Mouse (Mus musculus) forebrain, embryonic 12.5 days (tissue): ENCODE results near the gene Macrod2. TPM values are rescaled to one million over a fixed set of nuclear protein-coding genes. Genes with fewer than 3 reads are reported as not detected.

Experiments
- ATAC-seq: fragments of 200-750 bp; cut with Nextera tagmentation; 2 replicates; pipeline ENCODE4 v1.8.0; 2017; ENCODE audit warnings: moderate TSS enrichment; ENCODE audit not compliant: low FRiP score
- H3K27ac ChIP-seq: fragments of 300-500 bp; sonication (generic); 2 replicates; pipeline ENCODE4 v1.5.1; 2016; ENCODE audit warnings: mild to moderate bottlenecking
- H3K27me3 ChIP-seq: fragments of 300-500 bp; sonication (generic); 2 replicates; pipeline ENCODE4 v1.6.1; 2016; ENCODE audit warnings: mild to moderate bottlenecking
- H3K36me3 ChIP-seq: fragments of 300-500 bp; sonication (generic); replicated peaks from 2 replicates; pipeline ENCODE4 v1.6.1; 2016; ENCODE audit warnings: mild to moderate bottlenecking
- H3K4me1 ChIP-seq: fragments of 300-500 bp; sonication (generic); 2 replicates; pipeline ENCODE4 v1.6.1; 2016
- H3K4me2 ChIP-seq: fragments of 300-500 bp; sonication (generic); 2 replicates; pipeline ENCODE4 v1.6.1; 2016; ENCODE audit warnings: mild to moderate bottlenecking, moderate library complexity
- H3K4me3 ChIP-seq: fragments of 300-500 bp; sonication (generic); replicated peaks from 2 replicates; pipeline ENCODE4 v1.5.1; 2016; ENCODE audit warnings: mild to moderate bottlenecking
- H3K9ac ChIP-seq: fragments of 300-500 bp; sonication (generic); 2 replicates; pipeline ENCODE4 v1.6.1; 2016; ENCODE audit warnings: mild to moderate bottlenecking
- H3K9me3 ChIP-seq: fragments of 300-500 bp; sonication (generic); 2 replicates; pipeline ENCODE4 v1.6.1; 2016
- WGBS: fragments of 180-500 bp; shearing (Covaris S2); methylation state at CpG from one replicate; pipeline ENCODE4 v1.1.7; 2016; 5-methylcytosine and 5-hydroxymethylcytosine counted together
- polyA plus RNA-seq: library from polyadenylated mRNA; unstranded; fragments of >200 nt; fragmentation: Nextera tagmentation; extraction: Ambion mirVana; gene quantifications from 2 replicates; pipeline ENCODE4 v1.2.1, GENCODE M21; 2016

Macrod2 gene
- polyA plus RNA-seq = 48.8 and 52.0 TPM in 2 replicates

DNA sequence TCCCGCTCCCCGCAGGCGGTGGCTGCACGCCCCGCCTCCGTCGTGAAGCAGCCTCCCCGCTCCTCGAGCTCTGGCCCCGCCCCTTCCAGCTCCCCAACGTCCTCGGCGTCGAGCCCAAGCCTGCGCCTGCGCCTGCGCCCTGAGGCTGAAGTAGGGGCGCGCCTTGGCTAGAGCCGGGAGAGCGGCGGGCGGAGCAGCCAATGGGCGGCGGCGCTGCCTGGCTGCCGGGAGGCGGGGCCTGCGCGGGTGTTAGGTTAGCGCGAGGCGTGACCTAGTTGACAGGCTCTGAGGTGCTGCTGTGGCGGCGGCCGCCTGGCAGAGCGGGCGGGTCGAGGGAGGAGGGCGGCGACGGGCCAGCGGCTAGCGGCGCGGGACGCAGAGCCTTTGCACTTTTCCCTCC, at the start of gene Macrod2:
Gene Macrod2, plus strand, starts transcription at position 131 of the 400 bp plus-strand sequence.
- H3K9me3 ChIP-seq = no peaks in the 10 kb centered on the region
- peak within 1 kb of the TSS; percentile 68 for H3K9ac ChIP-seq
- H3K27me3 ChIP-seq = peaks cover 2% of the 10 kb centered on the region; the same call in 1 of the 2 replicates
- H3K36me3 ChIP-seq = no peaks in the 10 kb centered on the region
- ATAC-seq = peak; percentile 99
- peak within 1 kb of the TSS; percentile 75 for H3K4me2 ChIP-seq
- under 1% methylated on average over 45 of the region's 47 CpGs for WGBS
- H3K4me3 ChIP-seq = peak within 1 kb of the TSS; percentile 73
- peak within 1 kb of the TSS; percentile 68; the same call in 1 of the 2 replicates for H3K27ac ChIP-seq
- 0 out of 2 replicates have a peak, but pooled peaks cover 5% of the 10 kb centered on the region for H3K4me1 ChIP-seq

DNA sequence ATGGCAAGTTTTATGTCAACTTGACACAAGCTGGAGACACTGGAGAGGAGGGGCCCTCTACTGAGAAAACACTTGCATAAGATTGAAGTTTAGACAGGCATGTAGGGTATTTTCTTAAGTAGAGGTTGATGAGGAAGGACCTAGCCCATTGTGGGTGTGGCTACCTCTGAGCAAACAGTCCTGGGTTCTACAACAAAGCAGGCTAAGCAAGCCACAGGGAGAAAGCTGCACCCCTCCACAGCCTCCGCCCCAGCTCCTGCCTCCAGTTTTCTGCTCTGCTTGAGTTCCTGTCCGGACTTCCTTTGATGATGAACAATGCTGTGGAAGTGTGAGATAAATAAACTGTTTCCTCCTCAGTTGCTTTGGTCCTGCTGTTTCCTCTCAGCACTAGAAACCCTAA, 35.2 kb upstream of the Macrod2 start:
- Histone ChIP-seq H3K4me1 (no peaks in the 10 kb centered on the region), H3K36me3 (no peaks in the 10 kb centered on the region), H3K27ac (no peak overlapping the region), H3K4me2 (no peak overlapping the region), H3K9ac (no peak overlapping the region), H3K4me3 (no peak overlapping the region), H3K9me3 (no peaks in the 10 kb centered on the region), H3K27me3 (no peaks in the 10 kb centered on the region)
- no peak for ATAC-seq
- 64% methylated on average over 2 of the region's 2 CpGs for WGBS

GRCm38 (mm10) chr2:140364804-140365203, 30.3 kb upstream of the Macrod2 start:
- ATAC-seq = no peak
- H3K4me3 ChIP-seq = no peak overlapping the region
- WGBS = 82% methylated on average over 1 of the region's 1 CpGs

GRCm38 (mm10) chr2:140389525-140389924, 5.6 kb upstream of the Macrod2 start, which contains the start of gene Sel1l2:
Gene Sel1l2, minus strand, starts transcription at chr2:140389706.
- no peaks in the 10 kb centered on the region for H3K9me3 ChIP-seq
- H3K27ac ChIP-seq = no peak within 1 kb of the TSS
- H3K4me1 ChIP-seq = no peaks in the 10 kb centered on the region
- H3K9ac ChIP-seq = no peak within 1 kb of the TSS
- no peaks in the 10 kb centered on the region for H3K36me3 ChIP-seq
- no peak for ATAC-seq
- peaks cover 2% of the 10 kb centered on the region; the same call in 1 of the 2 replicates for H3K27me3 ChIP-seq
- 33% methylated on average over 4 of the region's 4 CpGs for WGBS
- no peak within 1 kb of the TSS for H3K4me3 ChIP-seq
- H3K4me2 ChIP-seq = no peak within 1 kb of the TSS

More at GRCm38 (mm10) chr2:140364804-140365203, 30.3 kb upstream of the Macrod2 start:
- H3K9ac ChIP-seq = no peak overlapping the region
- H3K4me1 ChIP-seq = no peaks in the 10 kb centered on the region
- H3K9me3 ChIP-seq = no peaks in the 10 kb centered on the region
- H3K4me2 ChIP-seq = no peak overlapping the region
- no peaks in the 10 kb centered on the region for H3K36me3 ChIP-seq
- no peak overlapping the region for H3K27ac ChIP-seq
- H3K27me3 ChIP-seq = no peaks in the 10 kb centered on the region

DNA sequence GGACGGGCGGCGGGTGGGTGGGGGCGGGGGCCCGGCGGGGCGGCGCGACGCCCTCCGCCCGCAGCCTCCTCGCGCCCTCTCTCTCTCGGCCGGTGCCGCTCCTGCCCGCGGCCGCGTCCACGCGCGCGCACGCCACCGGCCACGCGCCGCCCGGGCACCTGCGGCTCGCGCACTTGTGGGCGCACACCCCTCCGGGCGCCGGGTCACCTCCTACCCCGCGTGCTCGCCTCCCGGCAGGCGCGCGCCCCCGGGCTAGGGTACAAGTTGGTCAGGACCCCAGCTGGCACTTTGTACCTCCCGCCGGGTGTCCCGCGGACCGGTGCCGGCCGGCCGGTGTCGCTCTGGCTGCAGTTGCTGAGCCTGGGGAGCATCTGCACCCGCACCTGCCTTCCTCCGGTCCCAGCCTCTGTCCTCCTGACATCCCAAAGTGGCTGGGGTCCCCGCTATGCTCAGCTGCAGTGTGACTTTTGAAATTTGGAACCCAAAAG, 679 bp downstream of the Macrod2 start:
- no peaks in the 10 kb centered on the region for H3K36me3 ChIP-seq
- WGBS = 0% methylated on average over 40 of the region's 58 CpGs
- H3K9ac ChIP-seq = peak overlapping the region; percentile 68
- ATAC-seq = peak; percentile 71
- 0 out of 2 replicates have a peak, but pooled peaks cover 5% of the 10 kb centered on the region for H3K4me1 ChIP-seq
- H3K9me3 ChIP-seq = no peaks in the 10 kb centered on the region
- peak overlapping the region; percentile 75 for H3K4me2 ChIP-seq
- no peak overlapping the region for H3K27ac ChIP-seq
- peak overlapping the region; percentile 73 for H3K4me3 ChIP-seq
- peaks cover 2% of the 10 kb centered on the region; the same call in 1 of the 2 replicates for H3K27me3 ChIP-seq

DNA sequence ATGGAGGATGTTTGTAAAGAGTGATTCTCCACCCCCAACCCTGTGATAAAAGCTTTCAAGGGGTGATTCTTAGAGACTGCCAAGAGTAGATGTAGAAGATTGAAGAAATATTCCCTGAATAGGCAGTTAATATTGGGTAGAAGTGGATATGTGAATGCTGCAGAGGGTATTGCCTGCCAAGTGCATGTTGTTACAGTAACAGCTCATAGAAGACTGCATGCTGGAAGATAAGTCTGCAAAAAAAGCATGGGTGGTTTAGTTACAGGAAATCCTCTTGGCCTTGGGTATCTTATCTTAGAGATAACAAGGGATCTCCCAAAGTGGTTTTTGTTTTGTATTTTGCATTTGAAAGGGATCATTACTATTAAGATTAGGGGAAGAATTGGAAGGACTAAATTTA, 30.7 kb downstream of the Macrod2 start:
- H3K4me2 ChIP-seq = no peak overlapping the region
- ATAC-seq = no peak
- H3K36me3 ChIP-seq = no peaks in the 10 kb centered on the region
- no peaks in the 10 kb centered on the region for H3K9me3 ChIP-seq
- H3K27ac ChIP-seq = no peak overlapping the region
- no peak overlapping the region for H3K4me3 ChIP-seq
- H3K27me3 ChIP-seq = no peaks in the 10 kb centered on the region
- no peaks in the 10 kb centered on the region for H3K4me1 ChIP-seq
- H3K9ac ChIP-seq = no peak overlapping the region

- H3K4me2 ChIP-seq = no peak overlapping the region
- no peaks in the 10 kb centered on the region for H3K36me3 ChIP-seq
- whole genome bisulfite sequencing = 20% methylated on average over 4 of the region's 4 CpGs
- no peaks in the 10 kb centered on the region for H3K27me3 ChIP-seq
- H3K9ac ChIP-seq = no peak overlapping the region
- no peak overlapping the region for H3K4me3 ChIP-seq
- H3K9me3 ChIP-seq = no peaks in the 10 kb centered on the region
- ATAC-seq = peak; percentile 51; the same call in 1 of the 2 replicates
- H3K27ac ChIP-seq = no peak overlapping the region
- no peaks in the 10 kb centered on the region for H3K4me1 ChIP-seq
Observed at GRCm38 (mm10) chr2:140427283-140427682, 32.2 kb downstream of the Macrod2 start.

GRCm38 (mm10) chr2:140439081-140439480, 44.0 kb downstream of the Macrod2 start:
- 81% methylated on average over 4 of the region's 4 CpGs for WGBS
- Histone ChIP-seq H3K9me3 (no peaks in the 10 kb centered on the region), H3K27ac (no peak overlapping the region), H3K4me2 (no peak overlapping the region), H3K4me1 (no peaks in the 10 kb centered on the region), H3K27me3 (no peaks in the 10 kb centered on the region), H3K36me3 (no peaks in the 10 kb centered on the region), H3K9ac (no peak overlapping the region), H3K4me3 (no peak overlapping the region)
- no peak for ATAC-seq

DNA sequence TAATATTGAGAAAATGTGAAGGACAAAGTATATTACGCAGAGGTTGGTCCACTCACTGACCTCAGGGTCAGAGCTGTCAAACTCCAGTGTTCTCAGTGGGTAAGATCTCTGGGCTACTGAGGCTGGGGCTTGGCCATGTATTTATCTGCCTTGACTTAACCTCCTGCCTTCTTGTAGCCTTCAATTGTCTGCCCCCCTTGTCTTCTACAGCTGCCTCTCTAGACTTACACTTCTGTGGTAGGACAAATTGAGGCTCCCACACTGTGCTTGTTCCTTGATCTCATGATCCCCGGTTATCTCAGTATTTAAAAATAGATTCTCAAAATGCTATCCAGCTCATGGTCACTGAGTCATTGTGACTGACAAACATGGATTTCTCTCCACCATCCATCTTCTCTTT, 53.5 kb downstream of the Macrod2 start:
- Histone ChIP-seq H3K27me3 (no peaks in the 10 kb centered on the region), H3K27ac (no peak overlapping the region), H3K36me3 (no peaks in the 10 kb centered on the region), H3K4me1 (no peaks in the 10 kb centered on the region), H3K4me2 (no peak overlapping the region), H3K9me3 (no peaks in the 10 kb centered on the region), H3K4me3 (no peak overlapping the region), H3K9ac (no peak overlapping the region)
- 88% methylated on average over 2 of the region's 2 CpGs for WGBS
- ATAC-seq = no peak

- Histone ChIP-seq H3K36me3 (no peaks in the 10 kb centered on the region), H3K27me3 (no peaks in the 10 kb centered on the region), H3K4me2 (no peak overlapping the region), H3K9me3 (no peaks in the 10 kb centered on the region), H3K4me1 (no peaks in the 10 kb centered on the region), H3K4me3 (no peak overlapping the region), H3K27ac (no peak overlapping the region), H3K9ac (no peak overlapping the region)
- ATAC-seq = no peak
- WGBS = 94% methylated on average over 2 of the region's 2 CpGs
Observed at GRCm38 (mm10) chr2:140475770-140476169, 80.7 kb downstream of the Macrod2 start.

- 85% methylated on average over 4 of the region's 4 CpGs for WGBS
- H3K36me3 ChIP-seq = no peaks in the 10 kb centered on the region
- no peak overlapping the region for H3K27ac ChIP-seq
- no peaks in the 10 kb centered on the region for H3K4me1 ChIP-seq
- no peaks in the 10 kb centered on the region for H3K27me3 ChIP-seq
- no peak overlapping the region for H3K9ac ChIP-seq
- H3K9me3 ChIP-seq = no peaks in the 10 kb centered on the region
- no peak for ATAC-seq
- H3K4me2 ChIP-seq = no peak overlapping the region
- no peak overlapping the region for H3K4me3 ChIP-seq
Observed at GRCm38 (mm10) chr2:140476891-140477290, 81.8 kb downstream of the Macrod2 start.

- H3K9me3 ChIP-seq = no peaks in the 10 kb centered on the region
- H3K4me1 ChIP-seq = no peaks in the 10 kb centered on the region
- no peak overlapping the region for H3K9ac ChIP-seq
- WGBS = 76% methylated on average over 2 of the region's 2 CpGs
- H3K36me3 ChIP-seq = no peaks in the 10 kb centered on the region
- no peak overlapping the region for H3K4me2 ChIP-seq
- no peaks in the 10 kb centered on the region for H3K27me3 ChIP-seq
- H3K27ac ChIP-seq = no peak overlapping the region
- no peak for ATAC-seq
- H3K4me3 ChIP-seq = no peak overlapping the region
Observed at GRCm38 (mm10) chr2:140482604-140483003, 87.5 kb downstream of the Macrod2 start.

DNA sequence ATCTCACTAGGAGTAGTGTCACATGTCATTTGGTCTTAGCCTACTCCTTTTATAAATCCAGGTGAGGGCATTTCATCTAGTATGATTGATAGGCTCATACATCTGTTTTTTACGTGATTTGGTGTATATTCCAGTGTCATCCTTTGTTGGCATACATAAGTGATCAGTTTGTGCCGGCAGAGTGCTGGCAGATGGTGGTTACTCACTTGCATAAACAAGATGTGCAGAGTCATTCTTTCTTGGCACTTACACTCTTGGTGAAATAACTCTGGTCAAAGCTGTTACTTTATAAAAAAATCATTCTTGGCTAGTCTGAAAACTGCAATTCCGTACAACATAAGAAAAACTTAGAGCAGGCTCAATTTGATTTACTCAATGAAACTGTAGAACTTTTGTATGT, 102.6 kb downstream of the Macrod2 start:
- H3K9ac ChIP-seq = no peak overlapping the region
- H3K9me3 ChIP-seq = no peaks in the 10 kb centered on the region
- no peaks in the 10 kb centered on the region for H3K36me3 ChIP-seq
- no peak overlapping the region for H3K27ac ChIP-seq
- peaks cover 9% of the 10 kb centered on the region for H3K4me1 ChIP-seq
- H3K27me3 ChIP-seq = no peaks in the 10 kb centered on the region
- no peak for ATAC-seq
- H3K4me2 ChIP-seq = no peak overlapping the region
- H3K4me3 ChIP-seq = no peak overlapping the region
- 81% methylated on average over 3 of the region's 3 CpGs for WGBS
